Mouse (Mus musculus) cerebellum, postnatal 4 days (tissue): ENCODE results near the gene Tbc1d10c.
A peak's percentile ranks its signal among the peaks of the same experiment; 100 is the strongest.

ENCODE experiments used
- DNase-seq, 2 experiments: peaks; one replicate each; pipeline ENCODE4 v3.0.0; 2022; ENCODE audit warnings: low spot score in 2 of 2, mixed read lengths in 1 of 2

Tbc1d10c gene

GRCm38 (mm10) chr19:4190831-4191334 is at the start of gene Tbc1d10c:
Gene Tbc1d10c (minus strand): TSS chr19:4191284.
- no peak for DNase-seq

GRCm38 (mm10) chr19:4240247-4240668 is 49.2 kb upstream of the Tbc1d10c start:
- no peak for DNase-seq

GRCm38 (mm10) chr19:4234548-4234947 is 43.5 kb upstream of the Tbc1d10c start:
- no peak for DNase-seq

GRCm38 (mm10) chr19:4232651-4233050 is 41.6 kb upstream of the Tbc1d10c start:
- no peak for DNase-seq

GRCm38 (mm10) chr19:4232186-4232572 is 41.1 kb upstream of the Tbc1d10c start:
- no peak for DNase-seq

- DNase-seq, result peak; percentile 88 to 93
These were observed 40.4 kb upstream of the Tbc1d10c start, which contains the start of gene Pold4 for GRCm38 (mm10) chr19:4231253-4232185. Gene Pold4 (plus strand): TSS chr19:4231899.

- no peak for DNase-seq
These were observed 39.3 kb upstream of the Tbc1d10c start for GRCm38 (mm10) chr19:4230415-4230814.

GRCm38 (mm10) chr19:4229451-4230076 is 38.5 kb upstream of the Tbc1d10c start:
- DNase-seq, result no peak

GRCm38 (mm10) chr19:4228891-4229290 is 37.8 kb upstream of the Tbc1d10c start:
- DNase-seq, result no peak

- peak in 1 of 2 experiments; percentile 74 for DNase-seq
These were observed 37.0 kb upstream of the Tbc1d10c start for GRCm38 (mm10) chr19:4227894-4228678.

- DNase-seq, result no peak
These were observed 36.4 kb upstream of the Tbc1d10c start for GRCm38 (mm10) chr19:4227446-4227845.

- DNase-seq, result no peak
These were observed 35.7 kb upstream of the Tbc1d10c start for GRCm38 (mm10) chr19:4226779-4227178.

- no peak for DNase-seq
These were observed 31.1 kb upstream of the Tbc1d10c start for GRCm38 (mm10) chr19:4222165-4222564.

- DNase-seq, result no peak
These were observed 30.1 kb upstream of the Tbc1d10c start for GRCm38 (mm10) chr19:4220957-4221743.

GRCm38 (mm10) chr19:4220416-4220815 is 29.3 kb upstream of the Tbc1d10c start:
- peak in 1 of 2 experiments; percentile 55 for DNase-seq

GRCm38 (mm10) chr19:4219943-4220342 is 28.9 kb upstream of the Tbc1d10c start:
- DNase-seq, result no peak

- no peak for DNase-seq
These were observed 27.7 kb upstream of the Tbc1d10c start for GRCm38 (mm10) chr19:4218784-4219183.

- DNase-seq, result no peak
These were observed 27.2 kb upstream of the Tbc1d10c start for GRCm38 (mm10) chr19:4218293-4218692.

GRCm38 (mm10) chr19:4217855-4218254 is 26.8 kb upstream of the Tbc1d10c start:
- DNase-seq, result no peak

GRCm38 (mm10) chr19:4217140-4217539 is 26.1 kb upstream of the Tbc1d10c start:
- no peak for DNase-seq
